Mouse (Mus musculus) neural tube, embryonic 15.5 days (tissue): ENCODE measurements around the gene Mfsd6. TPM values are rescaled to one million over a fixed set of nuclear protein-coding genes. Genes with fewer than 3 reads are reported as not detected.
A peak's percentile ranks its signal among the peaks of the same experiment; 100 is the strongest.

Experiments
- ATAC-seq: fragments of 200-750 bp; cut with Nextera tagmentation; 2 replicates; pipeline ENCODE4 v1.8.0; 2017; ENCODE audit warnings: mild to moderate bottlenecking, moderate TSS enrichment, moderate library complexity; ENCODE audit not compliant: low FRiP score
- H3K27ac ChIP-seq: fragments of 300-500 bp; sonication (generic); replicated peaks from 2 replicates; pipeline ENCODE4 v1.5.1; 2015; ENCODE audit warnings: mild to moderate bottlenecking, inconsistent platforms
- H3K27me3 ChIP-seq: fragments of 300-500 bp; sonication (generic); replicated peaks from 2 replicates; pipeline ENCODE4 v1.6.1; 2015; ENCODE audit warnings: inconsistent platforms
- H3K36me3 ChIP-seq: fragments of 300-500 bp; sonication (generic); 2 replicates; pipeline ENCODE4 v1.6.1; 2015; ENCODE audit warnings: inconsistent platforms
- H3K4me1 ChIP-seq: fragments of 300-500 bp; sonication (generic); 2 replicates; pipeline ENCODE4 v1.6.1; 2015; ENCODE audit warnings: inconsistent platforms
- H3K4me2 ChIP-seq: fragments of 300-500 bp; sonication (generic); 2 replicates; pipeline ENCODE4 v1.6.1; 2015; ENCODE audit warnings: inconsistent platforms, mild to moderate bottlenecking, moderate library complexity
- H3K4me3 ChIP-seq: fragments of 300-500 bp; sonication (generic); replicated peaks from 2 replicates; pipeline ENCODE4 v1.5.1; 2015; ENCODE audit warnings: mild to moderate bottlenecking, inconsistent platforms
- H3K9ac ChIP-seq: fragments of 300-500 bp; sonication (generic); replicated peaks from 2 replicates; pipeline ENCODE4 v1.6.1; 2015; ENCODE audit warnings: mild to moderate bottlenecking, inconsistent platforms
- H3K9me3 ChIP-seq: fragments of 300-500 bp; sonication (generic); replicated peaks from 2 replicates; pipeline ENCODE4 v1.6.1; 2016; ENCODE audit warnings: inconsistent platforms
- WGBS: fragments of 180-500 bp; shearing (Covaris S2); methylation state at CpG from one replicate; pipeline ENCODE4 v1.1.7; 2015; ENCODE audit warnings: mixed read lengths; 5-methylcytosine and 5-hydroxymethylcytosine counted together
- polyA plus RNA-seq: library from polyadenylated mRNA; unstranded; fragments of >200 nt; fragmentation: Nextera tagmentation; extraction: Ambion mirVana; gene quantifications from 2 replicates; pipeline ENCODE4 v1.2.1, GENCODE M21; 2015

Gene Mfsd6
- polyA plus RNA-seq, 1 experiment from 2014 or later: 11.7 TPM

DNA sequence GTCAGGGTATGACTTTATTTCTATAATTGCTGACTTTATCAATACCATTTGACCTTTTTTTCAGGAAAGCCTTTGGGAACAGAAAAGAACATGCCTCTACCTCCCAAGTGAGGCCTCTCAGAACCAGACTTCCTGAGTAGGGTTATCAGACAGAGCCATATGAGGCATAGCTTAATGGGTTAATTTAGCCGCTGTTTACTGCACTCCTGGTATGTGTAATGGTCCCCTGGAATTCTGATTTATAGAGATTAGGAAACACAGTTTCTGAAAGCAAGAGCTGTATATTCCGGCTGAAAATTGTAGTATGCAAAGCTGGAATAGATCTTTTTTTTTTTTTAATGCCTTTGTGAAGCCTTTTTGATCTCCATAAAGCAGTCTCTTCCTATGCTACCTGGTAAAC lies 67.0 kb downstream of the Mfsd6 start:
- WGBS: 56% methylated on average over 2 of the region's 2 CpGs
- Histone ChIP-seq H3K4me1 (no peaks in the 10 kb centered on the region), H3K4me2 (no peak overlapping the region), H3K4me3 (no peak overlapping the region), H3K36me3 (peaks cover 22% of the 10 kb centered on the region), H3K9ac (no peak overlapping the region), H3K27ac (no peak overlapping the region), H3K27me3 (no peaks in the 10 kb centered on the region), H3K9me3 (no peaks in the 10 kb centered on the region)
- no peak for ATAC-seq

DNA sequence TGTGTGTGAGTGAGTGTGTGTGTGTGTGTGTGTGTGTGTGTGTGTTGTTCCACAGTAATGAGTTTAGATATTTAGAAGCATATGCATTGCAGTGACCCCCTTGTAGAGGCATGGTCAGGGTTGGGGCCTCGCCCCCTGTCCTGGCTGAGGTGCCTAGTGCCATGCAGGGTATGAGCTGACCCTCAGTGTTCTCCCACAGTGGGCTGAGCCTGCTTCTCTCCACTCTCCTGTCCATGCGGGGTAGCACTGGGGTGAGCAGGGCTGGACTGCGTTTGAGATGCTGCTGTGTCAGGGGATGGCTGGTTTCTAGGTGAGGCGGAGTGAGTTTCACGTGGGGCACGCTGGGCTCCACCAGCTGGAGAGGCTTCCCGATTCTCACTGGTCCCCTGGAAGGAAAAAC lies 69.1 kb downstream of the Mfsd6 start:
- no peak overlapping the region for H3K9ac ChIP-seq
- H3K9me3 ChIP-seq: no peaks in the 10 kb centered on the region
- 94% methylated on average over 7 of the region's 7 CpGs for WGBS
- no peaks in the 10 kb centered on the region for H3K4me1 ChIP-seq
- H3K27me3 ChIP-seq: no peaks in the 10 kb centered on the region
- no peak overlapping the region for H3K4me2 ChIP-seq
- no peak overlapping the region for H3K4me3 ChIP-seq
- no peak for ATAC-seq
- no peak overlapping the region for H3K27ac ChIP-seq
- H3K36me3 ChIP-seq: peaks cover 22% of the 10 kb centered on the region

DNA sequence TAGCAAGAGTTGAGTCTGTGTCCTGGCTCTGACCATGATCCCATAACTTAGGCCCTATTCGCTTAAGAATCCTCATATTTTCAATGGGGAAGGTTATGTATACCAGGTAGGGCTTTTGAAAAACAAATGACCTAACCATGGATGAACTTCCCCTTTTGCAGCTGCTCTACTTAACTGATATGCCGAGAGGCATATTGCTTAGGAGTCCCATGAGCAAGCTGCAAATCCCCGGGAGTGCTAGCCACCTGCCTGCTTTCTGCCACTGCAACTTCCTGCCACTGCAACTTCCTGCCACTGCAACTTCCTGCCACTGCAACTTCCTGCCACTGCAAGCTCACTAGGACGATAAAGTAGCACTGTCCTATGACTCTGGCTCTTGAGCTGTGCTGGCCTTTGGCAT lies 72.1 kb downstream of the Mfsd6 start:
- Histone ChIP-seq H3K4me3 (no peak overlapping the region), H3K4me2 (no peak overlapping the region), H3K27me3 (no peaks in the 10 kb centered on the region), H3K9me3 (no peaks in the 10 kb centered on the region), H3K36me3 (peaks cover 17% of the 10 kb centered on the region), H3K9ac (no peak overlapping the region), H3K27ac (no peak overlapping the region), H3K4me1 (no peaks in the 10 kb centered on the region)
- ATAC-seq: no peak
- 83% methylated on average over 4 of the region's 4 CpGs for WGBS

DNA sequence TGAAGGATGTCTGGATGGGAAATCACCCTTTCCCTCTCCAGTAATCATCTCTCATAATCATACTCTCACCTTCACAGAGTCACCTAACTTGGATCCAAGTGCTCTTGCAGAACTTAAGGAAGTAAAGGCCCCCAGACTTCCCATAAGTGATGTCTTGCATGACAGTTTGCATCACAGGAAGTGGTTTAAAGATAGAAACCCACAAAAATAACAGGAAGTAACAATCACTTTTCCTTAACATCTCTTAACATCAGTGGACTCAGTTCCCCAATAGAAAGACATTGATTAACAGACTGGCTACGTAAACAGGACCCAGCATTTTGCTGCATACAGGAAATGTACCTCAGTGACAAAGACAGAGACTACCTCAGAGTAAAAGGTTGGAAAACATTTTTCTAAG lies 73.9 kb downstream of the Mfsd6 start:
- 90% methylated on average over 1 of the region's 1 CpGs for WGBS
- H3K36me3 ChIP-seq: peaks cover 20% of the 10 kb centered on the region
- H3K4me1 ChIP-seq: no peaks in the 10 kb centered on the region
- no peak overlapping the region for H3K9ac ChIP-seq
- no peaks in the 10 kb centered on the region for H3K9me3 ChIP-seq
- H3K4me2 ChIP-seq: no peak overlapping the region
- no peak overlapping the region for H3K4me3 ChIP-seq
- H3K27ac ChIP-seq: no peak overlapping the region
- H3K27me3 ChIP-seq: no peaks in the 10 kb centered on the region
- no peak for ATAC-seq

DNA sequence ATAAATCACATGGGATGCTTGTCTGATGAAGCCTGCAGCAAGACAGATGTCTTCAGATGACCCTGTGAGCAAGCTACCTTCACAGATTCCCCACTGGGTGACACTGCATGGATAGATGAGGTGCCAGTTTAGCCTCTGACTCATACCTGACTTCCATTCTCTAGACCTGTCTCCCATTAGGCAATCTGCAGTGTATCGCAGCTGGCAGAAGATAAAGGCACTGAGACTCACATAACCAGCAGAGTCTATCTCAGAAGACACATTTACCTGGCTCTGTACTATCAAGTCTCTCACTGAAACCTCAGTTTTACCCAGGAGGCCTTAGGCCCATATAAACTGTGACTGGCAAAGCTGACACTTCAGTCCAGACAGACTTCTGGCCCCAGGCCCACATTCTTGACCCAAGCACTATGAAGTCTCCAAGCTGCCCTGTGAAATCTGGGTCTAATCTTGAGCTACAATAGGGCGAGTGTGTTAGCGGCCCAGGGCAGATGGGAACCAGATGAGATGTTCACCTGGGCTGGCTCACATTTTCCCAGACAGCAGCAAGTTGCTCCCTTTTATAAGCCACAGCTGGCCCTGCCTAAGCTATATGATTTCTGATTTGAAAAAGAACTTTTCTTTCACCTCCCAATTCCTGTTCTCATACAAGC lies 74.5 kb downstream of the Mfsd6 start:
- H3K27ac ChIP-seq: no peak overlapping the region
- WGBS: 86% methylated on average over 3 of the region's 3 CpGs
- no peaks in the 10 kb centered on the region for H3K27me3 ChIP-seq
- H3K4me2 ChIP-seq: no peak overlapping the region
- no peak for ATAC-seq
- H3K36me3 ChIP-seq: peaks cover 15% of the 10 kb centered on the region
- no peak overlapping the region for H3K4me3 ChIP-seq
- H3K4me1 ChIP-seq: no peaks in the 10 kb centered on the region
- no peak overlapping the region for H3K9ac ChIP-seq
- H3K9me3 ChIP-seq: no peaks in the 10 kb centered on the region

DNA sequence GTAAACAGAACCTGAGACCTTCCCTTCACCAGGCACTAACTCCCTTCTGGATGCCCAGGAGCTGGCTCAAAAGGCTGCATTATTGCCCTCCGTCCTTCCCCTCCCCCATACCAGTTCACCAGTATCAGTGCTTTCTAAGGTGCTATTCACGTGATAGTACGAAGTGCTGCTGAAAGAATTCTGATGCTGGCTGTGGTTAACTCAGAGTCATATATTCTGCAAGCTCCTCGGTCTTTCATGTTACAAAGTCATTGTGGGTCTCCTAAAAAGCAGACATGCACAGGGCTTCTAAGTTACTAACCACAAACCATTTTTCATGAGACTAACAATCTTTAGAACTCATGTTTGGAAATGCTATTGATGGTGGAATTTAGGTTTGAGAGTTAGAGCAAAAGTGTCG lies 77.2 kb downstream of the Mfsd6 start:
- whole genome bisulfite sequencing: 84% methylated on average over 5 of the region's 5 CpGs
- H3K27ac ChIP-seq: no peak overlapping the region
- no peak overlapping the region for H3K4me2 ChIP-seq
- no peak for ATAC-seq
- no peaks in the 10 kb centered on the region for H3K27me3 ChIP-seq
- H3K9me3 ChIP-seq: no peaks in the 10 kb centered on the region
- no peak overlapping the region for H3K4me3 ChIP-seq
- peaks cover 25% of the 10 kb centered on the region for H3K36me3 ChIP-seq
- H3K4me1 ChIP-seq: no peaks in the 10 kb centered on the region
- H3K9ac ChIP-seq: no peak overlapping the region

DNA sequence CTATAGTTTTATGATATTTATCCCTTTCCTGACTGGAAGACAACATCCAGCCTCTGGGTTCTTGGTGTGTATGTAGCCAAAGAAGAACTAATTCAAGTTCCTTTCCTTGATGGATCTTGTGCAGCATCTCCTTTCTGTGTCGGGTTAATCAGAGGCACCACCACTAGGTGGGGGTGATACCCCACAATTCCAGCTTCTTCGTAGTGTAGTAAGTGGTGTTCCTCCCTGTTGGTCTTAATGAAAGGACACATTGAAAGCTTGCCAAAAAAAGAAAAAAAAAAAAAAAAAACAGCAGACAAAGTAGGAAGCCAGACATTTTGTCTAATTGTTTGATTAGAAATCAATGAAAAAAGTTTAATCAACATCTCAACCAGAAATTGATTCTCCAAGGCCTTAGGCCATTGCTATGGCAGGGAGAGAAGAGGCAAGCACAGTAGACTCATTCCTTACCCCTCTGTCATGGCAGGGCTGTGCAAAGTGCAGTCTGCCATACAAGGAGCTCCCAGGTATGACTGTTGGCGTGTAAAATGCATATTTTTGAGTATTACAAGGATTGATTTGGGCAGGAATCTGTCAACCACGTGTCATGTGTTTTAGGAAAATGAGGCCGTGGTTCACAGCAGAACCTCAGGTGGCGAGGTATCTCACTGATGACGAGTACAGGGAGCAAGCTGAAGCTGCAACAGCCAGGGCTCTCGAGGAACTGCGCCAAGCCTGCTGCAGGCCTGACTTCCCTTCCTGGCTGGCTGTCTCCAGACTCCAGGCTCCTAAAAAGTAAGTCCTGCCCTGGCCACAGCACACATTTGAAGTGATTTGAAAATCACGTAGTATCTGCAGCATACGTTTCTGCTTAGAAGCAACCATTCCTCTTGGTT lies 78.9 kb downstream of the Mfsd6 start:
- H3K36me3 ChIP-seq: peaks cover 29% of the 10 kb centered on the region
- no peaks in the 10 kb centered on the region for H3K4me1 ChIP-seq
- ATAC-seq: peak; percentile 88; the same call in 1 of the 2 replicates
- WGBS: 80% methylated on average over 11 of the region's 11 CpGs
- no peak overlapping the region for H3K27ac ChIP-seq
- H3K27me3 ChIP-seq: no peaks in the 10 kb centered on the region
- H3K4me2 ChIP-seq: no peak overlapping the region
- no peak overlapping the region for H3K4me3 ChIP-seq
- no peak overlapping the region for H3K9ac ChIP-seq
- no peaks in the 10 kb centered on the region for H3K9me3 ChIP-seq

DNA sequence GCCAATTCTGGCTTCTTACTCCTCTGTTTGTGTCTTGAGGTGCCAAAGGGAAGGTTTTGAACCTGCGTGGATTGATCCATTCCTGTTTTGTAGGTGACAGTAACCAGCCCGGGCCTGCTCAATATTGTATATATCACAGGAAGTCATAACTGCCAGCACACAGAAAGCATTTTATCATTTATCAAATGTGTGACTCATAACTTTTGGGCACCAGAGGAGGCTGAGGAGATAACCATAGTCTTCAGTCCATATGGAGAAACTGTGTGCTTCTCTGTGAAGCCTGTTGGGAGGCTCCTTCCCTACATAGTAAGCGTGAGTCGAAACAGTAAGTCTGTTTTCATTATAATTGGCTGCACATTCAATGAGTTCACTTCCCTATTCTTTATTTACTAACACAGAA lies 86.5 kb downstream of the Mfsd6 start:
- no peak for ATAC-seq
- H3K4me3 ChIP-seq: no peak overlapping the region
- H3K4me1 ChIP-seq: no peaks in the 10 kb centered on the region
- H3K27me3 ChIP-seq: no peaks in the 10 kb centered on the region
- H3K27ac ChIP-seq: no peak overlapping the region
- WGBS: 94% methylated on average over 4 of the region's 4 CpGs
- H3K4me2 ChIP-seq: no peak overlapping the region
- H3K36me3 ChIP-seq: peaks cover 31% of the 10 kb centered on the region
- H3K9ac ChIP-seq: no peak overlapping the region
- no peaks in the 10 kb centered on the region for H3K9me3 ChIP-seq

DNA sequence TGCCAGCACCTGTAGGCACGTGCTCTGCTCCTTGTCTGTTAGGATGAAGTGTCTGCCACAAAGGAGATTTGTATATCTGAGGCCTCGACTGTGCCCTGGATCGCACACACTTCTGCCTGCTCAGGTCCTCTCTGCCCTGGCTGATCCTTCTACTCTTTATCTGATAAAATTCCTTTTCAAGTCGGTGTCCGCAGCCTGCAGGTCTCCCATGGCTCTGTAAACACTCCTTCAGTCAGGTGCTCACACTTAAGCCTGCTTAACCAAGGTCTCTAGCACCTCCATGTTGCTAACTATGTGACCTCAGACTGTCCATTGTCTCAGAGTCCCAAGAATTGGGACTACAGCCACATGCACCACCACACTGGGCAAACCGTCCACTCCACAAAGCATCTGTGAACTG lies 87.0 kb downstream of the Mfsd6 start:
- H3K27ac ChIP-seq: no peak overlapping the region
- no peak overlapping the region for H3K4me3 ChIP-seq
- H3K4me1 ChIP-seq: no peaks in the 10 kb centered on the region
- no peaks in the 10 kb centered on the region for H3K27me3 ChIP-seq
- 94% methylated on average over 6 of the region's 6 CpGs for WGBS
- ATAC-seq: no peak
- no peaks in the 10 kb centered on the region for H3K9me3 ChIP-seq
- no peak overlapping the region for H3K4me2 ChIP-seq
- no peak overlapping the region for H3K9ac ChIP-seq
- peaks cover 28% of the 10 kb centered on the region for H3K36me3 ChIP-seq

DNA sequence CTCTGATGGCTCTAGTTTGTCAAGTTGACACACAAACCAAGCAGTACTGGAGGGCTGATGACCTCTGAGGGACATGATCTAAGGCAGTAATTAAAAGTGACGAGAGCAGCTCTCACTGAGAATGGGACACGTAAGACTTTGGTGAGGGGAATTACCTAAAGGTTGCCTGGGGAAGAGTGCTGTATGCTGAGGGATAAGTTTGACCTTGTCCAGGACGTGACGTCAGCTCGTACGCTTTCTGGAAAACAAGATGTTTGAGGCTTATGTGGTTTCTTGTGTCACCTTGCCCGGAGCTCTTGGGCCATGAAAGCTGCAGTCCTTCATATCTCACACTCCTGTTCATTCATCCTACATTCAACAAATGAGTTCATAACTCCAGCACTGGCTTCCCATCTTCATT lies 88.2 kb downstream of the Mfsd6 start:
- no peaks in the 10 kb centered on the region for H3K4me1 ChIP-seq

DNA sequence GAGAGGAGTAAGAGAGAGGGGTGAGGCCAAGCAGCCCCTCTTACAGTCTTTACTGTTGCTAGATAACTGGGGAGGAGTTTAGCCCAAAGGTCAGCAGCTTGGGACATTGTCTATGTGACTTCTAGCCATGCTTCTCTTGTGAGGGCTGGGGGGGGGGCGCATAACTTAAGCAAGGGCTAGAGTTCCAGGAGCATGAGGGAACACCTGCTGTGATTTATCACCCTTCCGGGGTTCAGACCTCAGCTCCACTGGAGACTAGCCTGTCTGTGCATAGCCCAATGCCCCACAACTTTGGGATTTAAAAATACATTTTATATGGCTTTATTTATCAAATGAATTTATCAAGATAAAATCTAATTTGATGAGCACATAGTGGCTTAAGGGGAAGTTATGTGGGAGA lies 89.2 kb downstream of the Mfsd6 start:
- Histone ChIP-seq H3K36me3 (peaks cover 21% of the 10 kb centered on the region), H3K27me3 (no peaks in the 10 kb centered on the region), H3K4me3 (no peak overlapping the region), H3K4me2 (no peak overlapping the region), H3K9me3 (no peaks in the 10 kb centered on the region), H3K27ac (no peak overlapping the region), H3K9ac (no peak overlapping the region), H3K4me1 (no peaks in the 10 kb centered on the region)
- WGBS: 79% methylated on average over 2 of the region's 2 CpGs
- ATAC-seq: no peak

More for the DNA sequence above, 88.2 kb downstream of the Mfsd6 start:
- 91% methylated on average over 7 of the region's 7 CpGs for WGBS
- H3K9me3 ChIP-seq: no peaks in the 10 kb centered on the region
- no peak overlapping the region for H3K4me2 ChIP-seq
- no peaks in the 10 kb centered on the region for H3K27me3 ChIP-seq
- no peak overlapping the region for H3K4me3 ChIP-seq
- H3K9ac ChIP-seq: no peak overlapping the region
- no peak for ATAC-seq
- H3K36me3 ChIP-seq: peaks cover 21% of the 10 kb centered on the region
- no peak overlapping the region for H3K27ac ChIP-seq

DNA sequence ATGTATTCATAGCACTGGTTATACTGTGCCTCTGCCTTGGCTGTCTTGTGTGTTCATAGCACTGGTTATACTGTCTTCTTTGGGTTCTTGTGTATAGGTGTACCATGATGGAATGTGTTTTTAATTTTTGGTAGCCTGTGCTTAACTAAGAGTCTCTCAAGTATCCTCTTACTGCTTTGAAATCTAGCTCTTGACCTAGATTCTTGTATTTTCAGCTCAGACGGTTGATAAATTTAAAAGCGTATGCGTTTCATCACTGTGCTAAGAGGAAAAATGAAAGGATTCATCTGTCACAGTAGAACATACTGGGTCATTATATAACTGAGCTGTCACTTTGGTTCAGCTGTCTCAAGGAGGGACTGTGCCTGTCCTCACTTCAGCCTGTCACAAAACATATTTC lies 91.3 kb downstream of the Mfsd6 start:
- H3K9ac ChIP-seq: no peak overlapping the region
- 100% methylated on average over 3 of the region's 3 CpGs for WGBS
- peaks cover 11% of the 10 kb centered on the region for H3K4me1 ChIP-seq
- no peak for ATAC-seq
- H3K27me3 ChIP-seq: no peaks in the 10 kb centered on the region
- H3K27ac ChIP-seq: no peak overlapping the region
- no peak overlapping the region for H3K4me2 ChIP-seq
- H3K9me3 ChIP-seq: no peaks in the 10 kb centered on the region
- H3K36me3 ChIP-seq: peaks cover 21% of the 10 kb centered on the region
- no peak overlapping the region for H3K4me3 ChIP-seq
